Mouse (Mus musculus) adrenal gland (tissue): ENCODE measurements around the gene Tmprss3.

Experiments
- intact Hi-C: fragments of 180-260 bp; cut with DNase I; formaldehyde crosslinking; loops from one replicate; pipeline ENCODE4 v1.15.1; 2025

The Tmprss3 gene

DNA sequence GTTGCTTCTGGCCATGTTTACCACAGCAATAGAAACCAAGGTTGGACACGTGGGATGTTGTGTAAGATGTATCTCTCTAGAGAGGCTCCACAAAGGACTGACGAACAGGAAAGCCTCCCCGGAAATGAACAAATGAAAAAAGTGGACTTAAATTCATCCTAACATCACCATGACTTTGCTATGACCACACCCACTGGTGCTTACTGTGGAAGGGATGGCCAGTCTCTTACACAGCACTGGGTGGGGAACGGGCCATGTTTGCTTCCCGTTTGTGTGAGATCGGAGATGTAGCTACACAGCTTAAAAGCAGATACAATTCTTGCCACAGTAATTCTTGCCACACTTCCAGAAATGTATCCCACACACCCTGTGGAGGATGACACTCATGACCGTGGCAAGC, 2.5 kb downstream of the Tmprss3 start:
- intact Hi-C loops = no loop called here

DNA sequence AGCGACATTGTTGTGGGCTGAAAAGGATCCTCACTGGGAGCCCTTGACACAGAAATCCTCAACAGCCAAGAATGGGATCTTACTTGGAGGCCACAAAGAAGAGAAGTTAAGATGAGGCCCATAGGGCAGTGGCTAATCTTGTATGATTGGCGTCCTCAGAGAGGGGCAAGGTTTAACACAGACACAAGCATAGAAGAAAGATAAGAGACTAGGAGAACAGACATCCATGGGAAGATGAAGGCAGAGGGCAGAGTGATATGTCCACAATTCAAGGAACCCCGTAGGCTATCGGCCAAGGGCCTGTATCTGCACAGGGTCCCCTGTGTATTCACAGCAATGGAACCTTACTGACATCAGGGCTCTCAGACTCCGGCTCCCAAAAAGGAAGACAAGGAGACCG, 3.6 kb downstream of the Tmprss3 start:
- intact Hi-C loops = no loop called here

GRCm38 (mm10) chr17:31193360-31193759, 5.4 kb downstream of the Tmprss3 start:
- intact Hi-C loops = no loop called here

GRCm38 (mm10) chr17:31192663-31193062, 6.1 kb downstream of the Tmprss3 start:
- intact Hi-C loops = no loop called here

GRCm38 (mm10) chr17:31191825-31192224, 7.0 kb downstream of the Tmprss3 start:
- intact Hi-C loops = no loop called here

- intact Hi-C loops = loop anchor here (1.0 to 2.0 kb wide), 2 partner anchors 49 to 177 kb away; no protein-coding TSS in a partner anchor
Observed at GRCm38 (mm10) chr17:31187370-31187769, 11.4 kb downstream of the Tmprss3 start.

DNA sequence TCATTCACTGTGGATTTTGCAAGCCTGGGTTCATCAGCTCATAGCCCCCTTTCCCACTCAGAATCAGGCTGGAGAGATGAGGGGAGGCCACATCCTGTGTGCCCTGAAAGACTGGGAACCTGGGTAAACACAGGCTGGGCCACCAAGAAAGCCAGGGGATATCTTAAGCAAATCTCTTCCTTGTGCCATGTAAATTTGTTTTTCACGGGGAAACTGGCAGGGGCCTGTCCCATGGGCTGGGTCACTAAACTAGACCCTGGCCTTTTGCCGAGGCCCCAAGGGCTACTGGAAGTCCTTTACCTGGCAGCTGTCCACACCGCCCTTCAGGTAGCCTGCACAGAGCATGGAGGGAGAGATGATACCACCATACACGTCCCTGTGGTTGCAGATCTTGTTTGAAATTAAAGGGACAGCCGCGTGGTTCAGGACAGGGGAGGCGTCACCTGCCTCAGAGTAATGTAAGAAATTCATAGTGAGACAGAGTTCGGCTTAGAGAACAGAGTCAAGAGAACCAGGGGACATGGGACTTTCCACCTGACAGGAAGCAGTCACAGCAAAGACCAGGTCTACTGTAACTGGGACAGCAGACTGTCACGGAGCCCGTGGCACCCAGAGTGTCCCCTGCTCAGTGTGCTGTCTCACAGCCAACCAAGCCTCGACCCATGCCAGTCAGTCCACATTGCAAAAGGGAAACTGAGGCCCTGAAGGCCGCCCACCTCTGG, 14.3 kb downstream of the Tmprss3 start:
- intact Hi-C loops = no loop called here

- intact Hi-C loops = no loop called here
Observed at GRCm38 (mm10) chr17:31183180-31183974, 15.4 kb downstream of the Tmprss3 start.

DNA sequence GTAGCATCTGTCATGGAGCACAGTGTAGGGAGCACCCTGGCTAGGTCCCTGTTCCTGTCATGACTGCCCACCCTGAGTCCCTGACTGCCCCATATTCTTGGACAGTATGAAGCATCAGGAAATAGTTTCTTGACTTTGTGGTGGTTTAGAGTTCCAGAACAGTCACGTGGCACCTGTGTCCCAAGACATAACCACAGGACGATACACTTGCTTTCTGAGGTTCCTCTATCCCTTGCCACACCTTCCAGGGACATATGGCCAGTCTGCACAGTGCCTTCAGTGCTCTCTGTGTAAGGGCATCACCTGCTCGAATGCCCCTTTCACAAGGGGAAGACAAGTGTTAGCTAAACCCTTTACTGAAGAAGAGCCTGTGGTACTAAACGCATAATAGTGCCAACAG, 17.3 kb downstream of the Tmprss3 start:
- intact Hi-C loops = no loop called here

- intact Hi-C loops = no loop called here
Observed at GRCm38 (mm10) chr17:31176321-31176720, 22.5 kb downstream of the Tmprss3 start.

DNA sequence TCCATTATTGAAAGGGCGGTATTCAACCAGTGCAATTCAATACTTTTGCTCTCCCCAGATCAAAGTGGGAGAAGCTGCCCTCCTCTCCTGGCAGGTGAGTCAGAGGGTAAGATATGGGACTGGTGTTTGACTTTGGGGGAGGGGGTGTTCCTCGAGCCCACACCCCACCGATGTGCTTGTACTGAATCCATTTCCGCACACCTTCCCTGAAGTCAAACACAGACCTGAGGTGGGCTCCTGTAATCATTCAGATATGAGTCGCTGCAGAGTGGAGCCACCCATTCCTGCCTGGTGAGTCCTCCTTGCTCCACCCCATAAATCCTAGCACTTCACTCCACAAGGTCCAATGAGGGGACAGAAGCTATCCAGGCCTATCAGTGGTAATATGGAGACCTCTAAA, 29.0 kb downstream of the Tmprss3 start:
- intact Hi-C loops = no loop called here

DNA sequence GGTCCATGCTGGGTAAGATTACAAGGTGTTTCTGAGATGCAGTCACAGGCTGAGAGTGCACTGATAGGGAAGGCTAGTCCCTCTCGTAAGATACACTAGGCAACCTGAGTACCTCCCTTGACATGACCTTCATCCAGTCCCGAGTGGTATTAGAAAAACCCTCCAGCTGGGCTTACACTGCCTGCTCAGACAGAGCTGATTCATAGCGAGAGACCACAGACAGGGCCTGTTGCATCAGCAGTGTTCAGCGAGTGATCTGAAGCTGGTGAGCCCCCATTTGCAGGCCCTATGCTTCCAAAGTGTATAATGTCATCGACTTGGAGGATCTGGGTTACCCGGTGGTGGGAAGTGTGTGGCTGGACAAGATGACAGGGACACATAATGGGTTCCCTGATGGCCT, 33.6 kb downstream of the Tmprss3 start, which contains the start of gene Tff1:
Gene Tff1 (minus strand): TSS at position 151 of the 400 bp plus-strand sequence.
- intact Hi-C loops = no loop called here

DNA sequence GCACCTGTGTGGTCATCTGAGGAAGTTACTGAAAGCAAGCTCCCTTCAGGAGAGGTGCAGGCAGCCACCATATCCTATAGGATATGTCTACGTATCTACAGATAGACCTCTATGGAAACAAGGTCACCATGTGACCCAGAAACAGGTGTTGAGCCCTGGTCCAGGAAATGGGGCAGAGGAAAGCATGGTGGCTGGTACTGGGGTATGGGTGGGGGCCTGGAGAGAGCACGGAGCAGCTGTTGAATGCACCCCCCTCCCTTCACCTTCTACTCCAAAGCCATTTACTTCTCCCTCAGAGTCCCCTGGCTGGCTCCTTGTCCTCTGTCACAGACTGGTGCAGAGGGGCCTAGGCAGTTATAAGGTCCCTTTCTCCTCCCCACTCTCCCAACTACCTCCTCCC, 35.0 kb downstream of the Tmprss3 start:
- intact Hi-C loops = no loop called here

DNA sequence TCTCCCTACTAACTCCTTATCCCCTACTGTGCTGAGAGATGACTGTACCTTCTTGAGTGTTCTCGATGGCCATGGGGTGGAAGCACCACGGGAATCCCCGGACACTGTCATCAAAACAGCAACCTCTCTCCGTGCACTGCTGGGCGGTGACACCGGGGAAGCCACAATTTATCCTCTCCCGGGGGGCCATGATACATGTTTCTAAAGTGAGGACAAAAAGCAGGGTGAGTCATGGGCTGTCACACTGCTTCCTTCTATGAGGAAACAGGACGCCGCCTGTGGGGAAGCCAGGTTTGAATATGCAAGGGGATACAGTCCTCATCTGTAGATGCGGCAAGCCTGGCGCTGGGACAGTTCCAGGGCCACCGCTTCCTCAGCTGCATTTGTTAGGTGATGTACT, 36.2 kb downstream of the Tmprss3 start:
- intact Hi-C loops = no loop called here

GRCm38 (mm10) chr17:31160291-31160690, 38.5 kb downstream of the Tmprss3 start:
- intact Hi-C loops = no loop called here

GRCm38 (mm10) chr17:31157921-31158320, 40.9 kb downstream of the Tmprss3 start:
- intact Hi-C loops = no loop called here

GRCm38 (mm10) chr17:31153785-31154184, 45.0 kb downstream of the Tmprss3 start:
- intact Hi-C loops = no loop called here

- intact Hi-C loops = no loop called here
Observed at GRCm38 (mm10) chr17:31152966-31153499, 45.7 kb downstream of the Tmprss3 start.

- intact Hi-C loops = no loop called here
Observed at GRCm38 (mm10) chr17:31152512-31152911, 46.3 kb downstream of the Tmprss3 start.

GRCm38 (mm10) chr17:31145998-31146397, 52.8 kb downstream of the Tmprss3 start:
- intact Hi-C loops = no loop called here

GRCm38 (mm10) chr17:31144040-31145037, 54.4 kb downstream of the Tmprss3 start, which contains the start of gene Tff2:
Tff2 (minus strand) TSS chr17:31144282.
- intact Hi-C loops = no loop called here
